Mouse (Mus musculus): ENCODE data around the gene Klkb1.

GRCm38 (mm10) chr8:45295276-45295675, 617 bp upstream of the Klkb1 start:
- TF ChIP-seq NELFE (IDR thresholded peaks at IDR 0.05; ENCODE audit: low read depth, low read length) (no peak), CTCF (conservative IDR thresholded peaks at IDR 0.05 in 1 of 2, IDR thresholded peaks at IDR 0.05 in 1 of 2; ENCODE audit: low read depth in 2 of 2, low read length in 2 of 2) (no peak), USF1 (IDR thresholded peaks at IDR 0.05; ENCODE audit: low read depth, low read length) (no peak)
